In the genomic region with DNA sequence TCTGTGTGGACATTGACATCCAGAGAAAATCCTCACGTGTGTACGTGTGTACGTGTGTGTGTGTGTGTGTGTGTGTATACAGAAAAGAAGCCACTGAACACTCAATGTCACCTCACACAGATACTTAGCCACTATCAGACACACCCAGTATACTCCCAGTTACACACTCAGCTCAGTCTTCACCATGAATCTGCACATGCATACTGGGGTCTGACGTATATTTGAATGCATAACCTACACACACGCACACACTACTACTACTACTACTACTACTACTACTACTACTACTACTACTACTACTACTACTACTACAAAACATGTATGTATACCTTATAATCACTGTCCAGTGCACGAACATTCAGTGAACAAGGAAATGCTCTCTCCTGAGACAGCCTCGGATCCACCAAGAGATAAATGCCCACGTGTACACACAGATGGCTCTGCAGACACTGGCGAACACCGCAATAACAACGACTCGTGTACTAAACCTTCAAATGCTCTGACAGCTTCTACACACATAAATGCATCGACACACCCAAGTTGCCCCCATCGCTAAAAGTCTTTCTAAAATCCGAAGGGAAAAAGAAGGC, we compare ENCODE assay signal across 9 mouse cellular contexts. TPM values are rescaled to one million over a fixed set of nuclear protein-coding genes. Genes with fewer than 3 reads are reported as not detected.
DNase-seq lines count a peak whose midpoint lies in the region; ATAC-seq and TF ChIP-seq lines count a peak whose summit lies in the region.
"Had no signal": no experiment of that assay in that cellular context is flagged by ENCODE, and none has a peak within 500 bp of the region (broad histone marks: within the 10 kb centered on the region; RNA-seq: fewer than 3 reads in every experiment).

No protein-coding gene starts in this region.

- peak overlapping the region; percentile 29 for H3K4me3 ChIP-seq in heart, embryonic 11.5 days (ENCODE audit: low read depth, low read length)
- peak overlapping the region; percentile 59 for H3K4me3 ChIP-seq in E14TG2a.4 (replicated peaks; ENCODE audit: low read length)
- peak overlapping the region; percentile 43 for H3K4me3 ChIP-seq in forebrain, embryonic 16.5 days (replicated peaks; ENCODE audit: low read length)
- no peak overlapping the region for H3K4me3 ChIP-seq in liver, embryonic 12.5 days
- H3K4me3 ChIP-seq: erythroblast, embryonic 14.5 days had no signal

- ATAC-seq in heart, embryonic 11.5 days (replicated peaks; ENCODE audit: insufficient number of reproducible peaks, low FRiP score, low TSS enrichment), result no peak
- ATAC-seq in forebrain, embryonic 16.5 days, result peak; percentile 65
- no peak for ATAC-seq in liver, embryonic 12.5 days

- intact Hi-C loops in heart, postnatal 36 days (cut with DNase I), result no loop called here

- WGBS in heart, embryonic 11.5 days (ENCODE audit: insufficient replicate concordance), result 54% methylated on average over 15 of the region's 15 CpGs
- 50% methylated on average over 15 of the region's 15 CpGs for WGBS in forebrain, embryonic 16.5 days
- WGBS in liver, embryonic 12.5 days (ENCODE audit: insufficient replicate concordance), result 48% methylated on average over 15 of the region's 15 CpGs

- TF ChIP-seq CTCF in E14TG2a.4 (conservative IDR thresholded peaks at IDR 0.05; ENCODE audit: low read length), result no peak

- no peaks in the 10 kb centered on the region for H3K9me3 ChIP-seq in heart, embryonic 11.5 days (replicated peaks; ENCODE audit: control insufficient read depth, low read length)
- H3K9me3 ChIP-seq in E14TG2a.4 (ENCODE audit: low read length), result no peaks in the 10 kb centered on the region
- no peaks in the 10 kb centered on the region for H3K9me3 ChIP-seq in forebrain, embryonic 16.5 days (ENCODE audit: control insufficient read depth, low read length)
- H3K9me3 ChIP-seq in liver, embryonic 12.5 days (replicated peaks), result no peaks in the 10 kb centered on the region

- H3K36me3 ChIP-seq in heart, embryonic 11.5 days (ENCODE audit: control insufficient read depth, insufficient read depth, low read length), result no peaks in the 10 kb centered on the region
- H3K36me3 ChIP-seq in E14TG2a.4 (ENCODE audit: insufficient read depth, low read length), result no peaks in the 10 kb centered on the region
- H3K36me3 ChIP-seq in forebrain, embryonic 16.5 days (ENCODE audit: control insufficient read depth, insufficient read depth), result no peaks in the 10 kb centered on the region
- H3K36me3 ChIP-seq in liver, embryonic 12.5 days, result no peaks in the 10 kb centered on the region

- no peak overlapping the region for H3K9ac ChIP-seq in heart, embryonic 11.5 days (ENCODE audit: low read depth, low read length)
- H3K9ac ChIP-seq in forebrain, embryonic 16.5 days (replicated peaks; ENCODE audit: low read depth, low read length), result peak overlapping the region; percentile 65
- H3K9ac ChIP-seq in liver, embryonic 12.5 days, result no peak overlapping the region

- peak overlapping the region; percentile 70 for H3K4me2 ChIP-seq in heart, embryonic 11.5 days
- peak overlapping the region; percentile 73 for H3K4me2 ChIP-seq in forebrain, embryonic 16.5 days (ENCODE audit: low read length)
- H3K4me2 ChIP-seq in liver, embryonic 12.5 days, result peak overlapping the region; percentile 49

- H3K27ac ChIP-seq in heart, embryonic 11.5 days (ENCODE audit: low read depth, low read length), result no peak overlapping the region
- H3K27ac ChIP-seq in forebrain, embryonic 16.5 days (ENCODE audit: low read length), result no peak overlapping the region
- H3K27ac ChIP-seq in liver, embryonic 12.5 days, result no peak overlapping the region

- DNase-seq in heart, postnatal 36 days, result no peak
- DNase-seq in ovary, postnatal 36 days (ENCODE audit: low spot score), result no peak
- no peak for DNase-seq in layer of hippocampus, postnatal 36 days
- DNase-seq in cerebellum, adult 9-10 months, result no peak

- no peaks in the 10 kb centered on the region; the same call in 1 of the 2 replicates for H3K4me1 ChIP-seq in heart, embryonic 11.5 days (ENCODE audit: control insufficient read depth, insufficient read depth, low read length)
- peaks cover 15% of the 10 kb centered on the region for H3K4me1 ChIP-seq in E14TG2a.4 (replicated peaks; ENCODE audit: low read depth, low read length)
- peaks cover 8% of the 10 kb centered on the region for H3K4me1 ChIP-seq in forebrain, embryonic 16.5 days (replicated peaks; ENCODE audit: control insufficient read depth, insufficient read depth, low read length)
- peaks cover 10% of the 10 kb centered on the region for H3K4me1 ChIP-seq in liver, embryonic 12.5 days

- no peaks in the 10 kb centered on the region; the same call in 1 of the 2 replicates for H3K27me3 ChIP-seq in heart, embryonic 11.5 days (ENCODE audit: control insufficient read depth, insufficient read depth, low read length)
- H3K27me3 ChIP-seq in E14TG2a.4 (ENCODE audit: insufficient read depth, low read length), result peaks cover 19% of the 10 kb centered on the region
- no peaks in the 10 kb centered on the region for H3K27me3 ChIP-seq in forebrain, embryonic 16.5 days (replicated peaks; ENCODE audit: control insufficient read depth, insufficient read depth, low read length)
- peaks cover 4% of the 10 kb centered on the region for H3K27me3 ChIP-seq in liver, embryonic 12.5 days (replicated peaks)

RNA-seq across cellular contexts. Expression of gene C1qtnf2, which starts 0.3 kb away (rescaled TPM):
- 1.3 and 1.6 TPM in 2 replicates for polyA plus RNA-seq in heart, embryonic 11.5 days (2014; fragmentation: Nextera tagmentation; extraction: Ambion mirVana)
- total RNA-seq in heart, postnatal 36 days (2021), result 1 to 10 TPM; 5.5 to 6.2 TPM
- polyA plus RNA-seq in forebrain, embryonic 16.5 days (2015; fragmentation: Nextera tagmentation; extraction: Ambion mirVana), result 5.9 and 6.5 TPM in 2 replicates
- polyA plus RNA-seq in liver, embryonic 12.5 days (2016; fragmentation: Nextera tagmentation; extraction: Ambion mirVana), result 0.29 and 0.42 TPM in 2 replicates
- total RNA-seq in layer of hippocampus, postnatal 36 days (2021), result 1 to 10 TPM; 1.2 to 1.6 TPM
- polyA plus RNA-seq: erythroblast, embryonic 14.5 days had no signal

RNA-seq across cellular contexts. Expression of gene Slu7, which starts 40.2 kb away (rescaled TPM):
- 39.2 and 42.1 TPM in 2 replicates for polyA plus RNA-seq in heart, embryonic 11.5 days (2014; fragmentation: Nextera tagmentation; extraction: Ambion mirVana)
- 10 to 100 TPM; 27.4 to 31.4 TPM for total RNA-seq in heart, postnatal 36 days (2021)
- 76.9 and 87.8 TPM in 2 replicates for polyA plus RNA-seq in forebrain, embryonic 16.5 days (2015; fragmentation: Nextera tagmentation; extraction: Ambion mirVana)
- polyA plus RNA-seq in liver, embryonic 12.5 days (2016; fragmentation: Nextera tagmentation; extraction: Ambion mirVana), result 31.6 and 32.3 TPM in 2 replicates
- 10 to 100 TPM; 59.6 to 60.1 TPM for total RNA-seq in layer of hippocampus, postnatal 36 days (2021)

RNA-seq across cellular contexts. Expression of gene Pttg1, which starts 47.7 kb away (rescaled TPM):
- polyA plus RNA-seq in heart, embryonic 11.5 days (2014; fragmentation: Nextera tagmentation; extraction: Ambion mirVana), result 112 and 119 TPM in 2 replicates
- 10 to 100 TPM; 77.7 to 78.6 TPM for total RNA-seq in heart, postnatal 36 days (2021)
- 27.0 and 32.7 TPM in 2 replicates for polyA plus RNA-seq in forebrain, embryonic 16.5 days (2015; fragmentation: Nextera tagmentation; extraction: Ambion mirVana)
- polyA plus RNA-seq in liver, embryonic 12.5 days (2016; fragmentation: Nextera tagmentation; extraction: Ambion mirVana), result 57.5 and 63.6 TPM in 2 replicates
- total RNA-seq in layer of hippocampus, postnatal 36 days (2021), result 10 to 100 TPM; 20.6 to 26.4 TPM

RNA-seq across cellular contexts. Expression of gene Ccnjl, which starts 54.9 kb away (rescaled TPM):
- 23.2 and 25.1 TPM in 2 replicates for polyA plus RNA-seq in heart, embryonic 11.5 days (2014; fragmentation: Nextera tagmentation; extraction: Ambion mirVana)
- total RNA-seq in heart, postnatal 36 days (2021), result 1 to 10 TPM; 1.6 to 2.5 TPM
- 9.5 and 13.5 TPM in 2 replicates for polyA plus RNA-seq in forebrain, embryonic 16.5 days (2015; fragmentation: Nextera tagmentation; extraction: Ambion mirVana)
- polyA plus RNA-seq in liver, embryonic 12.5 days (2016; fragmentation: Nextera tagmentation; extraction: Ambion mirVana), result 5.4 and 5.6 TPM in 2 replicates
- 10 to 100 TPM in 1 of 2 experiments, 1 to 10 TPM in 1; 8.3 to 11.3 TPM for total RNA-seq in layer of hippocampus, postnatal 36 days (2021)
- polyA plus RNA-seq: erythroblast, embryonic 14.5 days had no signal
